Mouse (Mus musculus): Measurements from ENCODE around the gene Lmna. TPM values are rescaled to one million over a fixed set of nuclear protein-coding genes. Genes with fewer than 3 reads are reported as not detected.

The Lmna gene
- polyA plus RNA-seq, 1 experiment from 2014 or later, result 57.7 TPM

- no peak for DNase-seq (ENCODE audit: low spot score)
- H3K4me3 ChIP-seq, result peak overlapping the region; percentile 83
Observed at GRCm38 (mm10) chr3:88535527-88535926, 25.8 kb upstream of the Lmna start.

GRCm38 (mm10) chr3:88535005-88535404 is 25.2 kb upstream of the Lmna start:
- Histone ChIP-seq H3K27me3 (ENCODE audit: insufficient read depth, poor library complexity, severe bottlenecking) (no peaks in the 10 kb centered on the region), H3K9me3 (no peaks in the 10 kb centered on the region), H3K4me3 (peak overlapping the region; percentile 83), H3K36me3 (peaks cover 45% of the 10 kb centered on the region), H3K4me1 (peaks cover 72% of the 10 kb centered on the region), H3K27ac (peak overlapping the region; percentile 99; the same call in 1 of the 2 replicates)
- no peak for DNase-seq (ENCODE audit: low spot score)
- 44% methylated on average over 3 of the region's 3 CpGs for WGBS

More at GRCm38 (mm10) chr3:88535527-88535926, 25.8 kb upstream of the Lmna start:
- 65% methylated on average over 4 of the region's 4 CpGs for WGBS
- Histone ChIP-seq H3K9me3 (no peaks in the 10 kb centered on the region), H3K4me1 (peaks cover 72% of the 10 kb centered on the region), H3K27me3 (ENCODE audit: insufficient read depth, poor library complexity, severe bottlenecking) (no peaks in the 10 kb centered on the region), H3K36me3 (peaks cover 51% of the 10 kb centered on the region), H3K27ac (peak overlapping the region; percentile 99)

DNA sequence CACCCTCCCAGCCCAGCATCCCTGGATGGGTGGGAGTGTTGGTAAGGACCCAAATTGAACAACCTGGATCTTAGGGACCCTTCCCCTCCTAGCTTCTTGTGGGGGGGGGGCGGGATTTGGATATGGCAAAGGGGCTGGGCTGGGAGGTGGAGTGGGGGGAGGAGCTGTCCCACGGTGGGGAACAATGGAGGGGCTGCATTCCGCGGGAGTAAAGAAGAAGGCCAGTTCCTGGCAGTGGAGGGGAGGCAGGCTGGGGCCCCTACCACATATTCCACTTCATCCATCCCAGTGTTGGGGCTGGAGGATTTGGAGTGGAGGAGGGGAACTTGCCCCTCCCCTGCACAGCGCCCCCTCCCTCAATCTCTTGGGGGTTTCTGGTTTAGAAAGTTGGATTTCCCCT is 23.9 kb upstream of the Lmna start:
- peak overlapping the region; percentile 99 for H3K27ac ChIP-seq
- WGBS, result 6% methylated on average over 4 of the region's 5 CpGs
- DNase-seq (ENCODE audit: low spot score), result no peak
- H3K9me3 ChIP-seq, result no peaks in the 10 kb centered on the region
- peak overlapping the region; percentile 83 for H3K4me3 ChIP-seq
- no peaks in the 10 kb centered on the region for H3K27me3 ChIP-seq (ENCODE audit: insufficient read depth, poor library complexity, severe bottlenecking)
- H3K4me1 ChIP-seq, result peaks cover 76% of the 10 kb centered on the region
- peaks cover 39% of the 10 kb centered on the region for H3K36me3 ChIP-seq

DNA sequence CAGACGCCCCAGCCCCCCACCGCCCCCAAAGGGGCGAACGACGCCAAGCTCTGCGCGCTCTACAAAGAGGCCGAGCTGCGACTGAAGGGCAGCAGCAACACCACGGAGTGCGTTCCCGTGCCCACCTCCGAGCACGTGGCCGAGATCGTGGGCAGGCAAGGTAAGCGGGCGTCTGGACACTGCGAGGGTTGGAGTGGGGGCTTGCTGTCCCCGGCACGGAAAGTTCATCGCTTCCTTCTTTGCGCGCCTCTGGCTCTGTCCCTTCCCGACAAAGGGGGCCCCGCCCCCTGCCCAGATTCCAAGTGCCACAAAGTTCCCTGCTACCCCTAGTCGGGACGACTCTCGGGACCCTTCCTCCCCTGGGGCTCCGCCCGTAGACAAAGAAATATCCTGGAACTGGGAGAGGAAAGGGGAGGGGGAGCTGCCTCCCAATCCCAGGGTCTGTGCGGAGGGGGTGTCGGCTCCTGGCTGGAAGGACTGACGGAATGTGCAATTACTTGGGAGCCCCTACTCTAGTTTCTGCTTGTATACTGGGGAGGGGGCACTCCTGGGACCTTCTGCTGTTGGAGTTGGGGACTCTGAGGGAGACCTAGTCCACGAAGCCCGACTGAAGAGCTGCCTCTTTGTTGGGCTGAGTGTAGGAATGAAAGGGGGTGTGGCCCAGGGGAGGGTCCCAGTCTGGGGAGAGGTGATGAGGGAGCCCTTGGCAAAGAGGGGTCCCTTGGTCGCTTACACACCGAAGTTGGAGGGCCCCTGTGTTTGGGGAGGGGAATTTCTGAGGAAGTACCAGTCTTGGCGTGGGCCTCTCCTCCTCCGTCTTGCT is 23.1 kb upstream of the Lmna start:
- Histone ChIP-seq H3K4me3 (peak overlapping the region; percentile 83), H3K4me1 (peaks cover 76% of the 10 kb centered on the region), H3K27ac (peak overlapping the region; percentile 99), H3K36me3 (peaks cover 31% of the 10 kb centered on the region), H3K27me3 (ENCODE audit: insufficient read depth, poor library complexity, severe bottlenecking) (no peaks in the 10 kb centered on the region), H3K9me3 (no peaks in the 10 kb centered on the region)
- under 1% methylated on average over 39 of the region's 40 CpGs for WGBS
- peak; percentile 80 for DNase-seq (ENCODE audit: low spot score)

- H3K9me3 ChIP-seq, result no peaks in the 10 kb centered on the region
- peaks cover 25% of the 10 kb centered on the region for H3K36me3 ChIP-seq
- no peaks in the 10 kb centered on the region for H3K27me3 ChIP-seq (ENCODE audit: insufficient read depth, poor library complexity, severe bottlenecking)
- no peak for DNase-seq (ENCODE audit: low spot score)
- peak within 1 kb of the TSS; percentile 99 for H3K27ac ChIP-seq
- peak within 1 kb of the TSS; percentile 83 for H3K4me3 ChIP-seq
- WGBS, result 1% methylated on average over 16 of the region's 31 CpGs
- H3K4me1 ChIP-seq, result peaks cover 76% of the 10 kb centered on the region
Observed at GRCm38 (mm10) chr3:88532299-88532674, 22.5 kb upstream of the Lmna start, which contains the start of gene Mex3a. Mex3a (plus strand) TSS chr3:88532395.

DNA sequence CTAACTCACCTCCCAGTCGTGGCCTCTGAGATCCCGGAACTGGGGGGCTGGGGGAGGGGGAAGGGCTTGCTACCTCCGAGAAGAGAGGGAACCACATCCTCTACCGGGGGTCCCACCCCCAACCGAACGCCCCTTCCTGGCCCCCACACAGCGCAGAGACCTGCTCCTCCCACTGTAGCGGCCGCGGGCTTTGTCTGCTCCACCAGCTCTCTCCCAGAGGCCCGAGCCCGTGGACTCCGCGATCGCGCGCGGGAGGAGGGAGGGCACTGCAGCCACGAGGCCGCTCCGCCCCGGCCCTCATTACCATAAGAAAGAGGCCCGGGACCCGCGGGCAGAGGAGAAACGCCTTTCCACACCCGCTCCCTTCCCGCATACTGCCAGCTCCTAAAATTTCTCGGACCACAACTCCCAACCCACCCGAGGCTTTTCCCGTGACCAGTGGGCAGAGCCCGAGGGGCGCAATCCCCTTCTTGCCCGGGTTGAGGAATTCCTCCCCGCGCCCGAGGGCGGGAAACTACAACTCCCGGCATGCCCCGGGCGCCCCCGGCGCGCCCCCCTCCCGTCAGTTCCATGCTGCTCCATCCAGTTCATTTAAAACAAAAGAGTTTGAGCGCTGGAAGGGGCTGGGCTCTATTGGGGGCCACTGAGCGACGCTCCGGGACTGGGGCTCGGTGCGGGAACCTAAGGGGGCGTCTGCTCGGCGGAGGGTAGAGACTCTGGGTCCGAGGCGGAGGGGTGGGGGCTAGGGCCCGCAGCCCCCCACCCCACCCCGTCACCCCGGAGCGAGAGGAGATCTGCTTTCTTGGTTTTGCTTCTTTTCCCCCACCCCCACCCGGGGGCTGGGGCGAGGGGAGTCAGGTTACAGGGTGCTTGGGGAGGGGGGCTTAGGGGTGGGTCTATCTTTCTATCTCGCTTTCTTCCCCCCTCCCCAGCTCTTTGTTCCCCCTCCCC is 21.9 kb upstream of the Lmna start:
- no peaks in the 10 kb centered on the region for H3K9me3 ChIP-seq
- H3K4me1 ChIP-seq, result peaks cover 70% of the 10 kb centered on the region
- H3K36me3 ChIP-seq, result peaks cover 18% of the 10 kb centered on the region
- peak overlapping the region; percentile 83 for H3K4me3 ChIP-seq
- under 1% methylated on average over 62 of the region's 63 CpGs for WGBS
- peak; percentile 95 for DNase-seq (ENCODE audit: low spot score)
- peak overlapping the region; percentile 99 for H3K27ac ChIP-seq
- no peaks in the 10 kb centered on the region for H3K27me3 ChIP-seq (ENCODE audit: insufficient read depth, poor library complexity, severe bottlenecking)

DNA sequence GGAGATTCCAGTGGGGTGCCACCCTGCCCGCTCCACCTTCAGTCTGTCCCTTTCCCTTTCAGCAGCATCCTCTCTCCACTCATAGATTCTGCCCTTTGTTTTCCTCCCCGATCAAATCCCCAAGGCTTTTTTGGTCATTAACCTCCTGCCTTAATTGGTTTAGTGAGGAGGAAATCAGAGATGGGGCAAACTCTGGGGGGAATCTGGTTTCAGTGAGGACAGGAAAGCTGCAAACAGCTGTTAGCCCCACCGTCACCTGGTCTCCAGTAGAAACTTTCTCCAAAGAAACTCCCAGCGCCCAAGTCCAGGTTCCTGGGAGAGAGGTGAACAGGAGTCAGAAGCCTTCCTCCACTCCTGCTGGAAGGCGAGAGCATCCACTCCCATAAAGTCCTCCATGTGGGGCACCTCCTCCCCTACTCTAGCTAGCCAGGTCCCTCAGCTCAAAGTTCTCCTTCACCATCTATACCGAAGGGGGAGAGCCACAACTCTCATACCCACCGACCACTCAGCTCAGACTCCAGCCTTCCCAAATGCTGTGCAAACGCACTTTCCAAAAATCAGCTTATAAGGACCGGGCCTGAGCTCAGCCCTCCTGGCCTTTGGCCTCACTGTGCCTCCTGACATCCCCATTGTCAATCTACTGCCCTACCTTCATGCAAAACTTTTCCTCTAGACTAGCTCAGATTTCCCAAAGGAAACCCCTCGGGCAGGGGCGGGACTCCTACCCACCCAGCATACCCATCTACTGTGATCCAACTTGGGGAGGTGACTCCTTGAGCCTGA is 20.5 kb upstream of the Lmna start:
- H3K27ac ChIP-seq, result peak overlapping the region; percentile 99
- 19% methylated on average over 11 of the region's 11 CpGs for WGBS

GRCm38 (mm10) chr3:88529204-88530000 is 19.6 kb upstream of the Lmna start:
- Histone ChIP-seq H3K4me3 (peak overlapping the region; percentile 83), H3K27ac (peak overlapping the region; percentile 99), H3K4me1 (peaks cover 57% of the 10 kb centered on the region), H3K36me3 (peaks cover 8% of the 10 kb centered on the region), H3K9me3 (no peaks in the 10 kb centered on the region), H3K27me3 (ENCODE audit: insufficient read depth, poor library complexity, severe bottlenecking) (no peaks in the 10 kb centered on the region)
- no peak for DNase-seq (ENCODE audit: low spot score)
- WGBS, result 40% methylated on average over 7 of the region's 7 CpGs

More for the DNA sequence above, 20.5 kb upstream of the Lmna start:
- Histone ChIP-seq H3K36me3 (peaks cover 9% of the 10 kb centered on the region; the same call in 1 of the 2 replicates), H3K4me3 (peak overlapping the region; percentile 83), H3K9me3 (no peaks in the 10 kb centered on the region), H3K4me1 (peaks cover 65% of the 10 kb centered on the region), H3K27me3 (ENCODE audit: insufficient read depth, poor library complexity, severe bottlenecking) (no peaks in the 10 kb centered on the region)
- DNase-seq (ENCODE audit: low spot score), result no peak

- Histone ChIP-seq H3K9me3 (no peaks in the 10 kb centered on the region), H3K4me3 (no peak overlapping the region), H3K27me3 (ENCODE audit: insufficient read depth, poor library complexity, severe bottlenecking) (no peaks in the 10 kb centered on the region), H3K27ac (no peak overlapping the region), H3K4me1 (peaks cover 49% of the 10 kb centered on the region), H3K36me3 (peaks cover 16% of the 10 kb centered on the region)
- no peak for DNase-seq (ENCODE audit: low spot score)
- WGBS, result 82% methylated on average over 11 of the region's 11 CpGs
Observed at GRCm38 (mm10) chr3:88528646-88529045, 18.9 kb upstream of the Lmna start.

DNA sequence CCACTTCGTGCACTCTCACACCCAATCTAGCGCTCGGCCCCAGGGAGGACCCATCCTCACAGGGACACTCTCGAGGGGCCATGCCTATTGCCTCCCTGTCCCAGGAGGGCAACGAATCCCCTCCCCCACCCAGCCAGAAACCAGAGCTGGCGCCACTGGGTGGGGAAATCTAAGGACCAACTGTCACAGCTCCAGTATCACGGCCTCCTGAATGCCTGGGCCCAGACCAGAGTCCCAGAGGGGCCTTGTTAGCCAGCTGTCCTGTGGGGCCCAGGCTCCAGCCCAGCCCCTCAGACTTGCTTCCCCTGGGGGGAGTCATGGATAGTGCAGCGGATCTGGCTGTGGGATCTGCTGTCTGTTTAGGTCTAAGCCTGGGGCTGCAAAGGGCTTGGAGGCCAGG is 17.8 kb upstream of the Lmna start:
- H3K27ac ChIP-seq, result peak overlapping the region; percentile 79
- H3K4me1 ChIP-seq, result peaks cover 44% of the 10 kb centered on the region
- 16% methylated on average over 8 of the region's 8 CpGs for WGBS
- H3K4me3 ChIP-seq, result peak overlapping the region; percentile 33
- no peaks in the 10 kb centered on the region for H3K9me3 ChIP-seq
- peaks cover 24% of the 10 kb centered on the region for H3K36me3 ChIP-seq
- no peak for DNase-seq (ENCODE audit: low spot score)
- H3K27me3 ChIP-seq (ENCODE audit: insufficient read depth, poor library complexity, severe bottlenecking), result no peaks in the 10 kb centered on the region

GRCm38 (mm10) chr3:88526157-88527131 is 16.7 kb upstream of the Lmna start:
- H3K27ac ChIP-seq, result no peak overlapping the region
- peaks cover 48% of the 10 kb centered on the region for H3K4me1 ChIP-seq
- H3K9me3 ChIP-seq, result no peaks in the 10 kb centered on the region
- WGBS, result 30% methylated on average over 17 of the region's 17 CpGs
- H3K36me3 ChIP-seq, result peaks cover 24% of the 10 kb centered on the region
- H3K27me3 ChIP-seq (ENCODE audit: insufficient read depth, poor library complexity, severe bottlenecking), result no peaks in the 10 kb centered on the region
- DNase-seq (ENCODE audit: low spot score), result peak; percentile 97
- no peak overlapping the region for H3K4me3 ChIP-seq

All from heart, embryonic 10.5 days (tissue).